8 mouse cellular contexts compared by ENCODE assay signal in the genomic region with DNA sequence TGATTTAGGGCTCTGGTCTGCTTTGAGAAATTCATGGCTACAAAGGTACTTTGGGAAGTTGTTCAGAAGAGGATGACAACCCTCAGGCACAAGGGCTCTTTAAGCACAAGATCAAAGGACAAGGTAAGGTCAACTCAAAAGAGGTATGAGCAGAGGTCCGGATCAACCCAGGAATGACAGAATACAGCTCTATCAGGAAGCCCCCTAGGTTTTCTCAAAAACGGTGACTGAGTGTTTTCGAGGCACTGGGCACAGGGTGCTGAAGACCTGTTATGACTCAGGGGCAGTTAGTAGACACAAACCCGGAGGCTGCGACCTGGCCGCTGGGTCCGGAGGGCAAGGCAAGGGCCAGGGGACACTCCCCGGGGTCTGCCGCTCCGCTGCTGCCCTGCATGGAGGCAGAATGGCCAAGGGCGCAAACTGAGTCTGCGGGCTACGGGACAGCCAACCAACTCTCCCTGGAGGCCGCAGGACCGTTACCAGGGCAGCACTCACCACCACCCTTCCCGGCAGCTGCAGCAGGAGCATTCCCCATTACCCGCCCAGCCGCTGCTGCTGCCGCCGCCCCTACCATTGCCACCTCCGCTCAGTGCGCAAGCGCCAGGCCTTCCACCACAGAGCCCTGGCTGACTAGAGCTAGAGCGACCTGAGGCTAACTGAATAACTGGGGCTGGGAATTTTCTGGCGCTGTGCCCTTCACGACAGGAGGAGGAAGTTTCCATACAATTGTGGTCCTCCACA. TPM values are rescaled to one million over a fixed set of nuclear protein-coding genes. Genes with fewer than 3 reads are reported as not detected.
DNase-seq lines count a peak whose midpoint lies in the region; ATAC-seq and TF ChIP-seq lines count a peak whose summit lies in the region.

No protein-coding gene starts in this region.

- H3K9ac ChIP-seq in forebrain, postnatal 0 days = peak overlapping the region; percentile 77
- H3K9ac ChIP-seq in liver, postnatal 0 days (replicated peaks) = peak overlapping the region; percentile 65

- peak; percentile 99 for ATAC-seq in forebrain, postnatal 0 days
- peak; percentile 81 for ATAC-seq in liver, postnatal 0 days

- H3K36me3 ChIP-seq in forebrain, postnatal 0 days (ENCODE audit: insufficient read depth) = no peaks in the 10 kb centered on the region; the same call in 1 of the 2 replicates
- H3K36me3 ChIP-seq in liver, postnatal 0 days (replicated peaks; ENCODE audit: insufficient read depth, low read length) = peaks cover 11% of the 10 kb centered on the region

- no peak for TF ChIP-seq EP300 in liver, postnatal 0 days (IDR thresholded peaks at IDR 0.05; ENCODE audit: low read depth)

- WGBS in forebrain, postnatal 0 days = 11% methylated on average over 26 of the region's 26 CpGs
- 13% methylated on average over 26 of the region's 26 CpGs for WGBS in liver, postnatal 0 days (ENCODE audit: insufficient replicate concordance)

- H3K27ac ChIP-seq in forebrain, postnatal 0 days (ENCODE audit: low read depth, low read length) = peak overlapping the region; percentile 50; the same call in 1 of the 2 replicates
- peak overlapping the region; percentile 81 for H3K27ac ChIP-seq in liver, postnatal 0 days (ENCODE audit: low read depth)

- H3K27me3 ChIP-seq in forebrain, postnatal 0 days (ENCODE audit: insufficient read depth, low read length) = no peaks in the 10 kb centered on the region
- H3K27me3 ChIP-seq in liver, postnatal 0 days (ENCODE audit: insufficient read depth, low read length) = no peaks in the 10 kb centered on the region

- peak overlapping the region; percentile 95 for H3K4me2 ChIP-seq in forebrain, postnatal 0 days (ENCODE audit: low read depth)
- peak overlapping the region; percentile 75 for H3K4me2 ChIP-seq in liver, postnatal 0 days (ENCODE audit: low read depth, low read length)

- no peaks in the 10 kb centered on the region for H3K9me3 ChIP-seq in forebrain, postnatal 0 days (ENCODE audit: low read length)
- H3K9me3 ChIP-seq in liver, postnatal 0 days (ENCODE audit: low read length) = no peaks in the 10 kb centered on the region

- H3K4me3 ChIP-seq in forebrain, postnatal 0 days (ENCODE audit: low read depth, low read length) = peak overlapping the region; percentile 61
- peak overlapping the region; percentile 45 for H3K4me3 ChIP-seq in liver, postnatal 0 days (ENCODE audit: low read depth, low read length)

- TF ChIP-seq CTCF in forebrain, postnatal 0 days (IDR thresholded peaks at IDR 0.05; ENCODE audit: low read depth) = no peak
- no peak for TF ChIP-seq CTCF in liver, postnatal 0 days (IDR thresholded peaks at IDR 0.05; ENCODE audit: low read depth)

- intact Hi-C loops in heart, postnatal 25 days (cut with DNase I) = no loop called here

- no peaks in the 10 kb centered on the region; the same call in 1 of the 2 replicates for H3K4me1 ChIP-seq in forebrain, postnatal 0 days (ENCODE audit: insufficient read depth)
- H3K4me1 ChIP-seq in liver, postnatal 0 days (ENCODE audit: insufficient read depth) = peaks cover 16% of the 10 kb centered on the region

- peak; percentile 44 for DNase-seq in MN1 (ENCODE audit: low spot score)
- DNase-seq in cerebellum, adult 8-10 months = peak; percentile 73
- peak; percentile 88 for DNase-seq in forebrain, postnatal 0 days
- peak; percentile 57 for DNase-seq in heart, postnatal 25 days (ENCODE audit: low spot score)
- peak; percentile 66 to 78 for DNase-seq in layer of hippocampus, adult 18-20 months (ENCODE audit: low spot score in 2 of 2)
- peak; percentile 82 for DNase-seq in liver, postnatal 0 days
- DNase-seq in ovary, postnatal 10 days (ENCODE audit: low spot score) = peak; percentile 56
- peak; percentile 8 to 30 for DNase-seq in thymus, postnatal 10 days (ENCODE audit: low spot score in 2 of 2)

RNA-seq across cellular contexts. Expression of a gene that starts 13.2 kb away (rescaled TPM):
- 18.0 and 19.0 TPM in 2 replicates for total RNA-seq in forebrain, postnatal 0 days (2014; rRNA removed)
- polyA plus RNA-seq in forebrain, postnatal 0 days (2015; fragmentation: Nextera tagmentation; extraction: Ambion mirVana) = 13.7 and 14.9 TPM in 2 replicates
- total RNA-seq in heart, postnatal 25 days (2021) = 10 to 100 TPM; 11.1 to 13.4 TPM
- total RNA-seq in layer of hippocampus, adult 18-20 months (2021) = 10 to 100 TPM; 15.0 to 16.4 TPM
- polyA plus RNA-seq in liver, postnatal 0 days (2015; fragmentation: Nextera tagmentation; extraction: Ambion mirVana) = 13.7 and 14.6 TPM in 2 replicates

RNA-seq across cellular contexts. Expression of a gene that starts 13.4 kb away (rescaled TPM):
- total RNA-seq in forebrain, postnatal 0 days (2014; rRNA removed) = 55.2 and 63.0 TPM in 2 replicates
- polyA plus RNA-seq in forebrain, postnatal 0 days (2015; fragmentation: Nextera tagmentation; extraction: Ambion mirVana) = 76.7 and 86.1 TPM in 2 replicates
- total RNA-seq in heart, postnatal 25 days (2021) = 10 to 100 TPM; 54.0 to 65.7 TPM
- 10 to 100 TPM; 67.0 to 69.8 TPM for total RNA-seq in layer of hippocampus, adult 18-20 months (2021)
- polyA plus RNA-seq in liver, postnatal 0 days (2015; fragmentation: Nextera tagmentation; extraction: Ambion mirVana) = 48.9 and 50.3 TPM in 2 replicates

RNA-seq across cellular contexts. Expression of a gene that starts 32.9 kb away (rescaled TPM):
- total RNA-seq in forebrain, postnatal 0 days (2014; rRNA removed) = not detected in 2 replicates
- polyA plus RNA-seq in forebrain, postnatal 0 days (2015; fragmentation: Nextera tagmentation; extraction: Ambion mirVana) = 0.16 and 0.18 TPM in 2 replicates
- total RNA-seq in heart, postnatal 25 days (2021) = not detected
- not detected for total RNA-seq in layer of hippocampus, adult 18-20 months (2021)
- not detected in 2 replicates for polyA plus RNA-seq in liver, postnatal 0 days (2015; fragmentation: Nextera tagmentation; extraction: Ambion mirVana)

RNA-seq across cellular contexts. Expression of a gene that starts 46.8 kb away (rescaled TPM):
- not detected in 2 replicates for total RNA-seq in forebrain, postnatal 0 days (2014; rRNA removed)
- not detected in 2 replicates for polyA plus RNA-seq in forebrain, postnatal 0 days (2015; fragmentation: Nextera tagmentation; extraction: Ambion mirVana)
- total RNA-seq in heart, postnatal 25 days (2021) = 10 to 100 TPM in 1 of 2 experiments, 1 to 10 TPM in 1; 9.7 to 11.6 TPM
- total RNA-seq in layer of hippocampus, adult 18-20 months (2021) = not detected
- 25,564 and 27,060 TPM in 2 replicates for polyA plus RNA-seq in liver, postnatal 0 days (2015; fragmentation: Nextera tagmentation; extraction: Ambion mirVana)

Comparison
In these comparisons a context has a peak if more than half of its experiments do, and no peak if none do; other contexts are left out.
1. Peak in every context shown above with its lines: DNase-seq, ATAC-seq, H3K4me3 ChIP-seq and H3K27ac ChIP-seq.
2. DNase-seq: peak in every context shown above with its lines; median percentile 88 in forebrain, postnatal 0 days; 82 in liver, postnatal 0 days; 73 in cerebellum, adult 8-10 months; 72 in layer of hippocampus, adult 18-20 months; 57 in heart, postnatal 25 days; 56 in ovary, postnatal 10 days; 44 in MN1; 19 in thymus, postnatal 10 days.